Mouse (Mus musculus) lung, adult 18-20 months (tissue): Measurements from ENCODE around the gene Gm20821.
"Not testable (repeated sequence)": the region's sequence is repeated elsewhere in the genome, so short reads cannot be mapped to it uniquely, and the experiment has no call there.

Experiments
- DNase-seq, 2 experiments: peaks; one replicate each; pipeline ENCODE4 v3.0.0; 2022; ENCODE audit warnings: mixed read lengths in 2 of 2

The Gm20821 gene

DNA sequence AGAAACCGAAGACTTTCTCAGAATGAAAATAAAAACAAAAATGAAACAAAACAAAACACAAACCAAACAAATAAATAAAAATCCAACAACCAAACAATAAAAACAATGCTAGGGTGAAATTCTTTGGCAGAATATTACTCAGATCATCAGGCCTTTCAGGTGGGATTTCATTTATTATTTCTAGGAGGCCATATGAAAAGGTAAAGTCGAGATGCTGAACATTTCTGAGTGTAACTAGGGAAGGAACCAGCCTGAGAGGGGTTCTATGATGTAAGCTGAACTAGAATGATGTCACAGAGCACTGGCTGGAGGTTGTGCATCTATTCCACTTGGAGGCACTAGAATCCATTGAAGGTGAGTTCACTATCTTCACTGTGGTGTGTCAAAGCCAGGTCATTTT is at the start of gene Gm20821:
Gene Gm20821, plus strand, starts transcription at position 301 of the 400 bp plus-strand sequence.
- not testable (repeated sequence) for DNase-seq
